Comparison of ENCODE assay signal across 8 mouse cellular contexts in genomic region chr9:53890075-53890474, GRCm38 (mm10). TPM values are rescaled to one million over a fixed set of nuclear protein-coding genes. Genes with fewer than 3 reads are reported as not detected.
DNase-seq lines count a peak whose midpoint lies in the region; ATAC-seq lines count a peak whose summit lies in the region.

No protein-coding gene starts in this region.

- peak; percentile 77 for ATAC-seq in forebrain, embryonic 14.5 days
- no peak for ATAC-seq in activated CD4-positive, CD25-positive, alpha-beta regulatory T cell, adult 4 months

- no peak overlapping the region for H3K4me3 ChIP-seq in forebrain, embryonic 14.5 days (ENCODE audit: low read depth, low read length)

- no peak overlapping the region for H3K9ac ChIP-seq in forebrain, embryonic 14.5 days (ENCODE audit: low read length)

- H3K27me3 ChIP-seq in forebrain, embryonic 14.5 days (replicated peaks; ENCODE audit: control insufficient read depth, insufficient read depth, low read length), result no peaks in the 10 kb centered on the region

- H3K9me3 ChIP-seq in forebrain, embryonic 14.5 days (replicated peaks; ENCODE audit: control insufficient read depth, low read length), result no peaks in the 10 kb centered on the region

- 4% methylated on average over 1 of the region's 1 CpGs for WGBS in forebrain, embryonic 14.5 days

- no peak overlapping the region for H3K4me2 ChIP-seq in forebrain, embryonic 14.5 days (ENCODE audit: low read length)

- no peaks in the 10 kb centered on the region for H3K36me3 ChIP-seq in forebrain, embryonic 14.5 days (ENCODE audit: control insufficient read depth, insufficient read depth, low read length)

- peak; percentile 26 to 36 for DNase-seq in heart, postnatal 10 days
- no peak for DNase-seq in heart, adult 11 months
- peak; percentile 57 for DNase-seq in 416B (ENCODE audit: low read depth)
- peak; percentile 63 for DNase-seq in adrenal gland, postnatal 14 days
- peak; percentile 82 for DNase-seq in forebrain, embryonic 14.5 days (ENCODE audit: low spot score)
- peak; percentile 65 for DNase-seq in left cerebral cortex, postnatal 10 days (ENCODE audit: extremely low spot score in 1 of 2, low spot score in 2 of 2)
- peak; percentile 38 for DNase-seq in retina, postnatal 7 days (ENCODE audit: low read depth, low spot score)

- H3K27ac ChIP-seq in forebrain, embryonic 14.5 days (ENCODE audit: low read depth, low read length), result no peak overlapping the region

- intact Hi-C loops in heart, postnatal 10 days (cut with DNase I), result loop anchor here (10.0 kb wide), 2 partner anchors 95 to 225 kb away; no protein-coding TSS in a partner anchor
- intact Hi-C loops in left cerebral cortex, postnatal 10 days (cut with DNase I), result loop anchor here (1.0 to 10.0 kb wide), 2 partner anchors 95 to 225 kb away; no protein-coding TSS in a partner anchor

- H3K4me1 ChIP-seq in forebrain, embryonic 14.5 days (ENCODE audit: control insufficient read depth, insufficient read depth, low read length), result no peaks in the 10 kb centered on the region

RNA-seq across cellular contexts. Expression of gene Sln, which starts 40.1 kb away (rescaled TPM):
- total RNA-seq in heart, postnatal 10 days (2021), result 10 to 100 TPM; 22.6 to 50.2 TPM
- total RNA-seq in adrenal gland, postnatal 14 days (2021), result not detected in 2 replicates
- polyA plus RNA-seq in forebrain, embryonic 14.5 days (2014; fragmentation: Nextera tagmentation; extraction: Ambion mirVana), result 0.99 and 2.0 TPM in 2 replicates
- not detected for total RNA-seq in left cerebral cortex, postnatal 10 days (2021)
- polyA plus RNA-seq in activated CD4-positive, CD25-positive, alpha-beta regulatory T cell, adult 4 months (2017; shearing (Covaris generic)), result not detected

Comparison
In these comparisons a context has a peak if more than half of its experiments do, and no peak if none do; other contexts are left out.
1. RNA of gene Sln, which starts 40.1 kb away (total RNA-seq): 22.6 to 50.2 TPM in heart, postnatal 10 days; not detected in left cerebral cortex, postnatal 10 days and not detected in adrenal gland, postnatal 14 days; every median in the first group is over 10 times any median in the second.